Mouse (Mus musculus) cerebellum, adult 2 months (tissue): Measurements from ENCODE around the gene Traf3ip2.

Experiments
- CTCF ChIP-seq: fragments of 200-500 bp; IDR thresholded peaks from 2 replicates; pipeline ENCODE4 v1.5.1; 2011; ENCODE audit warnings: low read depth, mild to moderate bottlenecking, control low read depth, low read length, moderate library complexity, borderline replicate concordance; ENCODE audit not compliant: insufficient read depth
- POLR2A ChIP-seq: fragments of 200-500 bp; IDR thresholded peaks from 2 replicates; pipeline ENCODE4 v1.6.1; 2011; ENCODE audit warnings: low read length, control low read depth, borderline replicate concordance; ENCODE audit not compliant: insufficient read depth

- TF ChIP-seq CTCF (no peak), POLR2A (no peak)
These were observed 20.6 kb downstream of the Traf3ip2 start for GRCm38 (mm10) chr10:39633379-39633778.
